Mouse (Mus musculus): ENCODE results near the gene Hpse2. TPM values are rescaled to one million over a fixed set of nuclear protein-coding genes. Genes with fewer than 3 reads are reported as not detected.

Gene Hpse2
- polyA plus RNA-seq, 1 experiment from 2014 or later: 1.3 TPM

GRCm38 (mm10) chr19:42996406-42996805 is 391.7 kb downstream of the Hpse2 start:
- Histone ChIP-seq H3K9me3 (replicated peaks) (no peaks in the 10 kb centered on the region), H3K27me3 (no peaks in the 10 kb centered on the region), H3K4me1 (no peaks in the 10 kb centered on the region), H3K36me3 (no peaks in the 10 kb centered on the region), H3K9ac (no peak overlapping the region), H3K4me2 (replicated peaks) (no peak overlapping the region), H3K4me3 (no peak overlapping the region), H3K27ac (no peak overlapping the region)
- 89% methylated on average over 4 of the region's 4 CpGs for WGBS
- no peak for ATAC-seq (ENCODE audit: low FRiP score)

GRCm38 (mm10) chr19:42988833-42989232 is 399.3 kb downstream of the Hpse2 start:
- no peak overlapping the region for H3K9ac ChIP-seq
- WGBS: 91% methylated on average over 5 of the region's 5 CpGs
- ATAC-seq (ENCODE audit: low FRiP score): no peak

GRCm38 (mm10) chr19:42986315-42986701 is 401.8 kb downstream of the Hpse2 start:
- WGBS: 77% methylated on average over 1 of the region's 1 CpGs
- Histone ChIP-seq H3K4me3 (no peak overlapping the region), H3K27ac (no peak overlapping the region), H3K27me3 (no peaks in the 10 kb centered on the region), H3K9ac (no peak overlapping the region), H3K4me2 (replicated peaks) (no peak overlapping the region), H3K9me3 (replicated peaks) (no peaks in the 10 kb centered on the region), H3K4me1 (no peaks in the 10 kb centered on the region), H3K36me3 (no peaks in the 10 kb centered on the region)
- ATAC-seq (ENCODE audit: low FRiP score): no peak

More at GRCm38 (mm10) chr19:42988833-42989232, 399.3 kb downstream of the Hpse2 start:
- Histone ChIP-seq H3K4me1 (no peaks in the 10 kb centered on the region), H3K4me3 (no peak overlapping the region), H3K27me3 (no peaks in the 10 kb centered on the region), H3K27ac (no peak overlapping the region), H3K9me3 (replicated peaks) (no peaks in the 10 kb centered on the region), H3K4me2 (replicated peaks) (no peak overlapping the region), H3K36me3 (no peaks in the 10 kb centered on the region)

GRCm38 (mm10) chr19:42985372-42986314 is 402.5 kb downstream of the Hpse2 start:
- no peak overlapping the region for H3K27ac ChIP-seq
- WGBS: 86% methylated on average over 4 of the region's 4 CpGs
- ATAC-seq (ENCODE audit: low FRiP score): no peak
- H3K27me3 ChIP-seq: no peaks in the 10 kb centered on the region
- H3K36me3 ChIP-seq: no peaks in the 10 kb centered on the region
- no peak overlapping the region for H3K4me3 ChIP-seq
- no peaks in the 10 kb centered on the region for H3K9me3 ChIP-seq (replicated peaks)
- H3K9ac ChIP-seq: no peak overlapping the region
- no peak overlapping the region for H3K4me2 ChIP-seq (replicated peaks)
- H3K4me1 ChIP-seq: no peaks in the 10 kb centered on the region

- Histone ChIP-seq H3K27ac (no peak overlapping the region), H3K9ac (no peak overlapping the region), H3K4me2 (replicated peaks) (no peak overlapping the region), H3K27me3 (no peaks in the 10 kb centered on the region), H3K4me1 (no peaks in the 10 kb centered on the region), H3K36me3 (no peaks in the 10 kb centered on the region), H3K4me3 (no peak overlapping the region), H3K9me3 (replicated peaks) (no peaks in the 10 kb centered on the region)
- no peak for ATAC-seq (ENCODE audit: low FRiP score)
- WGBS: 62% methylated on average over 3 of the region's 3 CpGs
Measured at GRCm38 (mm10) chr19:42980537-42980936, 407.6 kb downstream of the Hpse2 start.

GRCm38 (mm10) chr19:42977938-42978337 is 410.2 kb downstream of the Hpse2 start:
- Histone ChIP-seq H3K4me2 (replicated peaks) (no peak overlapping the region), H3K4me3 (no peak overlapping the region), H3K9me3 (replicated peaks) (no peaks in the 10 kb centered on the region), H3K36me3 (no peaks in the 10 kb centered on the region), H3K9ac (no peak overlapping the region), H3K4me1 (no peaks in the 10 kb centered on the region), H3K27ac (no peak overlapping the region), H3K27me3 (no peaks in the 10 kb centered on the region)
- WGBS: 68% methylated on average over 2 of the region's 2 CpGs
- no peak for ATAC-seq (ENCODE audit: low FRiP score)

- H3K4me3 ChIP-seq: no peak overlapping the region
- H3K9ac ChIP-seq: no peak overlapping the region
- no peak overlapping the region for H3K4me2 ChIP-seq (replicated peaks)
- no peaks in the 10 kb centered on the region for H3K9me3 ChIP-seq (replicated peaks)
- H3K4me1 ChIP-seq: no peaks in the 10 kb centered on the region
- 81% methylated on average over 5 of the region's 5 CpGs for WGBS
- ATAC-seq (ENCODE audit: low FRiP score): no peak
- H3K27ac ChIP-seq: no peak overlapping the region
- H3K27me3 ChIP-seq: no peaks in the 10 kb centered on the region
- no peaks in the 10 kb centered on the region for H3K36me3 ChIP-seq
Measured at GRCm38 (mm10) chr19:42973740-42974139, 414.4 kb downstream of the Hpse2 start.

GRCm38 (mm10) chr19:42965171-42965570 is 423.0 kb downstream of the Hpse2 start:
- 67% methylated on average over 1 of the region's 1 CpGs for WGBS

GRCm38 (mm10) chr19:42948114-42948636 is 440.0 kb downstream of the Hpse2 start:
- no peak overlapping the region for H3K4me3 ChIP-seq
- H3K4me1 ChIP-seq: no peaks in the 10 kb centered on the region
- H3K36me3 ChIP-seq: no peaks in the 10 kb centered on the region
- no peak overlapping the region for H3K4me2 ChIP-seq (replicated peaks)
- no peak for ATAC-seq (ENCODE audit: low FRiP score)
- WGBS: 53% methylated on average over 3 of the region's 3 CpGs
- H3K27ac ChIP-seq: no peak overlapping the region
- H3K9ac ChIP-seq: no peak overlapping the region
- peaks cover under 1% of the 10 kb centered on the region; the same call in 1 of the 2 replicates for H3K9me3 ChIP-seq (replicated peaks)
- no peaks in the 10 kb centered on the region for H3K27me3 ChIP-seq

More at GRCm38 (mm10) chr19:42965171-42965570, 423.0 kb downstream of the Hpse2 start:
- ATAC-seq (ENCODE audit: low FRiP score): no peak
- Histone ChIP-seq H3K9ac (no peak overlapping the region), H3K4me2 (replicated peaks) (no peak overlapping the region), H3K9me3 (replicated peaks) (no peaks in the 10 kb centered on the region), H3K27me3 (no peaks in the 10 kb centered on the region), H3K4me3 (no peak overlapping the region), H3K4me1 (no peaks in the 10 kb centered on the region; the same call in 1 of the 2 replicates), H3K36me3 (no peaks in the 10 kb centered on the region), H3K27ac (no peak overlapping the region)

GRCm38 (mm10) chr19:42937544-42937943 is 450.6 kb downstream of the Hpse2 start:
- 80% methylated on average over 1 of the region's 1 CpGs for WGBS
- no peaks in the 10 kb centered on the region for H3K36me3 ChIP-seq
- H3K4me1 ChIP-seq: peaks cover 8% of the 10 kb centered on the region; the same call in 1 of the 2 replicates
- no peak overlapping the region for H3K4me2 ChIP-seq (replicated peaks)
- H3K9ac ChIP-seq: no peak overlapping the region
- H3K9me3 ChIP-seq (replicated peaks): peaks cover 8% of the 10 kb centered on the region; the same call in 1 of the 2 replicates
- H3K27me3 ChIP-seq: no peaks in the 10 kb centered on the region
- no peak overlapping the region for H3K27ac ChIP-seq
- no peak for ATAC-seq (ENCODE audit: low FRiP score)
- H3K4me3 ChIP-seq: no peak overlapping the region

GRCm38 (mm10) chr19:42936661-42937193 is 451.4 kb downstream of the Hpse2 start:
- peaks cover 8% of the 10 kb centered on the region; the same call in 1 of the 2 replicates for H3K4me1 ChIP-seq
- H3K9ac ChIP-seq: no peak overlapping the region
- H3K4me2 ChIP-seq (replicated peaks): no peak overlapping the region
- 3% methylated on average over 9 of the region's 9 CpGs for WGBS
- no peak overlapping the region for H3K4me3 ChIP-seq
- ATAC-seq (ENCODE audit: low FRiP score): no peak
- no peaks in the 10 kb centered on the region for H3K36me3 ChIP-seq
- H3K27ac ChIP-seq: no peak overlapping the region
- H3K27me3 ChIP-seq: no peaks in the 10 kb centered on the region
- no peaks in the 10 kb centered on the region for H3K9me3 ChIP-seq (replicated peaks)

- H3K9ac ChIP-seq: no peak overlapping the region
- ATAC-seq (ENCODE audit: low FRiP score): no peak
- no peak overlapping the region for H3K4me3 ChIP-seq
- no peak overlapping the region for H3K4me2 ChIP-seq (replicated peaks)
- WGBS: 79% methylated on average over 3 of the region's 3 CpGs
- H3K27ac ChIP-seq: no peak overlapping the region
- no peaks in the 10 kb centered on the region for H3K27me3 ChIP-seq
- no peaks in the 10 kb centered on the region for H3K9me3 ChIP-seq (replicated peaks)
- H3K4me1 ChIP-seq: no peaks in the 10 kb centered on the region
- H3K36me3 ChIP-seq: no peaks in the 10 kb centered on the region
Measured at GRCm38 (mm10) chr19:42929702-42930101, 458.5 kb downstream of the Hpse2 start.

Data from hindbrain, embryonic 12.5 days (tissue).